Mouse (Mus musculus): ENCODE data around the gene Esp24. TPM values are rescaled to one million over a fixed set of nuclear protein-coding genes. Genes with fewer than 3 reads are reported as not detected.

The Esp24 gene
- polyA plus RNA-seq, 1 experiment from 2014 or later, result not detected

Other genes starting within 250 kb of the Esp24 start
- not detected in 2 replicates for gene Gm21903, start 6.6 kb downstream of the Esp24 start, polyA plus RNA-seq (2014; fragmentation: Nextera tagmentation; extraction: Ambion mirVana)
- gene Esp23, start 40.3 kb downstream of the Esp24 start, polyA plus RNA-seq (2014; fragmentation: Nextera tagmentation; extraction: Ambion mirVana), result not detected in 2 replicates
- gene Esp22, start 58.6 kb downstream of the Esp24 start, polyA plus RNA-seq (2014; fragmentation: Nextera tagmentation; extraction: Ambion mirVana), result not detected in 2 replicates

All from intestine, embryonic 14.5 days (tissue).